Mouse (Mus musculus) T-helper 17 cell (primary cell): ENCODE data around the gene Fermt1.

Experiments used
- in situ Hi-C, 2 experiments: fragments of 300-600 bp; cut with MboI, MseI; formaldehyde crosslinking; loops; 1 replicate in 1 of 2; 2 replicates in 1 of 2; pipeline ENCODE4 v1.15.1; 2025; ENCODE audit warnings: high pct_unique_total_duplicates in 2 of 2

The Fermt1 gene

DNA sequence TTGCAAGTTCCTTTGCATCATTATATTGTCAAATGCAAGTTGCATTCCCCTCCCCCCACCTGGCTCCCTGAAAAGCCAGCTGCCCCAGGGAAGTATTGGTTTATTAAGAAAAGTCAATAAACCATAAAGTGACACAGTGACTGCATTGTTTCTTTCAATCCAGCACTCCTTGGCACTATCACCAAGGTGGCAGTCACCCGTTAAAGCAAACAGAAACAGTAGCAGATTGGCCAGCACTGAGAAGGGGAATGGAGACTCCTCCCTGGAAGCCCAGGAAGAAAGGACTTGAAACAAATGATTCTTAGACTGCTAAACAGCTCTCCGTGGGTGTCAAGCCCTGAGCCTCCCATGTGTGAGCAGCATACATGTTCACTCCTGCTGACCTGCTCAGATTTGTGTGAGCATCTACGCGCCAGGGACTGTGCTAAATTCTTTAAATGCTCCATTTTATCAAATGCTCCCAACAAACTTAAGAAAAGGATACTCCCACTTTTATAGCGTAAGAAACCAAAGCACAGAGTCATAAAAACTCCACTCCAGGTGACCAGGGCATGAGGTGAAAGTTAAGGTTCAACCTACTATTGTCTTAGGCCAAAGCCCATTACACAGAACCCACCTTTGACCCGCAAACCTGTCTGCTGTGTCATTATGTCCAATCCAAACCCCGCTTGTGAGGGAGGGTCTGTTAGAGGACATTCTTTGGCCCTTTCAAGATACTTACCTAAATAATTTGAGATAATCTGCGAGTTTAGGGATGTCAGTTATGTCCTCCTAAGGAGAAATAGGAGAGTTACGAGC is 23.4 kb downstream of the Fermt1 start:
- in situ Hi-C loops: loop anchor here in 1 of 2 experiments (25.0 kb wide), 1 partner anchor 1665 kb away; no protein-coding TSS in a partner anchor

GRCm38 (mm10) chr2:132914785-132915184 is 30.9 kb downstream of the Fermt1 start:
- in situ Hi-C loops: loop anchor here in 1 of 2 experiments (25.0 kb wide), 1 partner anchor 1673 kb away; no protein-coding TSS in a partner anchor

GRCm38 (mm10) chr2:132906763-132907162 is 38.9 kb downstream of the Fermt1 start:
- in situ Hi-C loops: loop anchor here (5.0 to 25.0 kb wide), 3 partner anchors 64 to 1681 kb away; no protein-coding TSS in a partner anchor

DNA sequence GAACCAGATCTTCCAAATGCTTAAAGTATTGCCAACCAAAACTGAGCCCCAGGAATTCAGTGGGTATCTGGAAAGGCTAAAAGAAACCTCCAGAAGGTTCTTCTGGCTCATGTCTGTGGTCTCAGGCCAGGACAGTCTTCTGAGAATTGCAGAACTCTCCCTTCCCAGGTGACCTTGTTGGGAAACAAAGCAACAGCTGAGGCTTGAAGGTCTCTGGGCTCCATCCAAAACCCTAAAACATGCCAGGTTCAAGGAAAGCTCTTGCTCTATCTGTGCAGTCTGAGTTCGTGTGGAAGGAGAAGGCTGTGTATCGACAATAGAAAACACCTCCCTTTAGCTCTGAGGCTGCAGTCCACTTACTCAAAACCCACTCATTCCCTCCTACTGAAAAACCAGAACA is 40.7 kb downstream of the Fermt1 start:
- in situ Hi-C loops: loop anchor here (5.0 to 25.0 kb wide), 3 partner anchors 63 to 1682 kb away; no protein-coding TSS in a partner anchor

DNA sequence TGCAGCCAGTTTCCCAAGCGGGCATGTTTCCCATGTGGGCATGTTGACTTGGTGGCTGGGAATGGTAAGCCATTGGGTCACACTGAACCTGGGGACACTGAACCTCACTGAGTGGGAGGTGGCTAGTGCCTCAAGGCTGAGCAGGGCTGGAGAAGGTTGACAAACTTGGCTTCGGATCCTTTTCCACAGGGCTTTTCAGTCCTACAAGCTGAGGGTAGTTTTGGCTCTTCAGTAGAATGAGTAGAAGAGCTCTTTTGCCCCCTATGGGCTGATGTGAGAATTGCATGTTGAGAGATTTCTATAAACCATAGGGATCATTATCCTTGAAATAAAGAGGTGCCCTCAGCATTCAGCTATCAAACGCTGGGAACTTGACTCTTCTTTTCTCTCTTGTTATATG is 42.2 kb downstream of the Fermt1 start:
- in situ Hi-C loops: loop anchor here in 1 of 2 experiments (10.0 to 25.0 kb wide), 2 partner anchors 409 to 1684 kb away; no protein-coding TSS in a partner anchor

GRCm38 (mm10) chr2:132902056-132902455 is 43.6 kb downstream of the Fermt1 start:
- in situ Hi-C loops: loop anchor here in 1 of 2 experiments (10.0 to 25.0 kb wide), 2 partner anchors 407 to 1685 kb away; no protein-coding TSS in a partner anchor

DNA sequence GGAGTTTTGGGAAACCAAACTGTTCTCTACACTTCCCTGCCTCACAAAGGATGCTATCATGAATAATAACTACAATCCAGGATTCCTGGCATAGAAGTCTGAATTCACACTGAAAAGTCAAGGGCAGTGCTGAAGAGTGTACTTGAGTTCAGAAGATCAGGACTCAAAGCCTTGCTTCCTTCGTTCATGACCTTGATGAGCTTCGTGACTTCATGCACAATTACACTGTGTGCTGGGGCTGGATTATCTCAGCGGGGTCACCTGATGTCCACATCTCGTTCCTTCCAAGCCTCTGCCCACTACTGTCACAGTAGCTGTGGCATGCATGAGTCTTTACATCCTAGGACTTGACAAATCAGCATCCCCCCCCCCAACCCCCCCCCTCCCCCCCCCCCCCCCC is 44.1 kb downstream of the Fermt1 start:
- in situ Hi-C loops: loop anchor here in 1 of 2 experiments (10.0 to 25.0 kb wide), 2 partner anchors 407 to 1686 kb away; no protein-coding TSS in a partner anchor

GRCm38 (mm10) chr2:132900596-132900995 is 45.1 kb downstream of the Fermt1 start:
- in situ Hi-C loops: loop anchor here in 1 of 2 experiments (10.0 to 25.0 kb wide), 2 partner anchors 406 to 1687 kb away; no protein-coding TSS in a partner anchor

- in situ Hi-C loops: no loop called here
These were observed 47.5 kb downstream of the Fermt1 start for GRCm38 (mm10) chr2:132898211-132898610.

DNA sequence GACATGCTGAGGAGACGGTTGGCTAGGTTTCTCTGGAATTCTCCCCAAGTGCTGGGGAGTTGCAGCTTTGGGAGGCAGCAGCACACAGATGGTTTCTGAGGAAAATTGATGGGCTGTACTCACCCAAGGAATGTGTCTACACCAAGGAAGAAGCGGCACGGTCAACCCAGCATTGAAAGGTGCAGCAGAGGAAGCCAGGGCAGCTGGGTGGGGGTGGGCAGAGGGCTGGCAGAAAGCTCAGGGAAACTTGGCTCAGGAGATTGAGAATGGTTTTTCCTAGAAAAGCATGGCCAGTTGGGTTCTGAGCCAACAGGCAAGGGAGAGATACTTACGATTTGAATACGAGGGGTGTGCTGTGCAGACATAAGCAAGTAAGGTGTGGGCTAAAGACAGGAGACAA is 51.9 kb downstream of the Fermt1 start:
- in situ Hi-C loops: no loop called here

DNA sequence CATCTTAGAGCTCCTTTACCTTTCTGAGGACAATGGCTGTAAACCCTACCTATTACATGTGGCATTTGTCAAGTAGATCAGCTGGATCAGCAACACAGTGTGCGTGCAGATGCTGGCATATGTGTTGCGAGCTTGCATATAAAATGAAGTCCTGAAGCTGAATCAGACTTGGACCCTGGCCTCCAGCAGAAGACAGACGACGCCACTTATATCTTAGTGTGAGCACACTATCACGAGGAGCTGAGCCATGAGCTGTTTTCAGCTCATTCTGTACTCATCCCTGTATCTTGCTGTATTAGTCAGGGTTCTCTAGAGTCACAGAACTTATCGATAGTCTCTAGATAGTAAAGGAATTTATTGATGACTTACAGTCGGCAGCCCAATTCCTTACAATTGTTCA is 60.4 kb downstream of the Fermt1 start:
- in situ Hi-C loops: no loop called here

- in situ Hi-C loops: no loop called here
These were observed 61.3 kb downstream of the Fermt1 start for GRCm38 (mm10) chr2:132884303-132884967.

DNA sequence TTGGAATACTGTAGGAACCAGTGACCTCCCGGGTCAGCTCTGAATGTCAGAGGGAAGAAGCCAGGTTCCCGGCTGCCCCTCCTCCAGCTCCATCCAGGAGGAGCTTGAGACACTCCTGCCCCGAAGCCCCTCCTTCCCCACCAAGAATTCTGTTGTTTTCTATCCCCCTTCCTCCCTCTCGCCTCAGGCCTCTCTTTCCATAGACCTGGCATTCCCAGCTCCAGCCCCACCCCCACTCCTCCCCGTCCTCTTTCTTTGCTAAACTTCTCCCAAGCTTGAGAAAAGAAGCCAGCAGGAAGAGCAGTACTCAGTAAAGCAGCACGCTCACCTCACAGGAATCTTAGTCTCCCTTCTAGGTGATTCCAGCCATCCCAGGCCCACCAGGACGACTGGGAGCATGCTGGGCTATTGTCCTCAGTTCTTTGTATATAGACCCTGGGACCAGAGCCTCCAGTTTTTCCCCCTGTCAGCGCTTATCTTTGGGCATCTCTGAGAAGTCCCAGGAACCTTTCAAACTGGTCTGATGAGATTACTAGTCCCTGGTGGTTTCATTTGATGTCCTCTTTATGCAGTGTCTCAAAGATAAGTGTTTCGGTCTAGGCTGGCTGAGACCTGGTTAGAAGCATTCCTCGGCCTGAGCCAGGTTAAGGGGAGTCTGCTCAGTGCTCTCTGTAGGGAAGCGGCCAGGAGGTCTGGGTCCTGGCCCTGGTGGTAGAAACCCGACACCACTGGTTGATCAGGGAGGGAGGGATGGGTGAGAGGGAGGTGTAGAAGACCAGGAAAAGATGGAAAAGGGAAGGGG is 64.7 kb downstream of the Fermt1 start, which contains the start of gene Lrrn4:
Lrrn4 (minus strand) TSS at position 48 of the 802 bp plus-strand sequence.
- in situ Hi-C loops: no loop called here

- in situ Hi-C loops: no loop called here
These were observed 66.3 kb downstream of the Fermt1 start for GRCm38 (mm10) chr2:132879261-132880044.

GRCm38 (mm10) chr2:132876991-132877390 is 68.7 kb downstream of the Fermt1 start:
- in situ Hi-C loops: no loop called here

DNA sequence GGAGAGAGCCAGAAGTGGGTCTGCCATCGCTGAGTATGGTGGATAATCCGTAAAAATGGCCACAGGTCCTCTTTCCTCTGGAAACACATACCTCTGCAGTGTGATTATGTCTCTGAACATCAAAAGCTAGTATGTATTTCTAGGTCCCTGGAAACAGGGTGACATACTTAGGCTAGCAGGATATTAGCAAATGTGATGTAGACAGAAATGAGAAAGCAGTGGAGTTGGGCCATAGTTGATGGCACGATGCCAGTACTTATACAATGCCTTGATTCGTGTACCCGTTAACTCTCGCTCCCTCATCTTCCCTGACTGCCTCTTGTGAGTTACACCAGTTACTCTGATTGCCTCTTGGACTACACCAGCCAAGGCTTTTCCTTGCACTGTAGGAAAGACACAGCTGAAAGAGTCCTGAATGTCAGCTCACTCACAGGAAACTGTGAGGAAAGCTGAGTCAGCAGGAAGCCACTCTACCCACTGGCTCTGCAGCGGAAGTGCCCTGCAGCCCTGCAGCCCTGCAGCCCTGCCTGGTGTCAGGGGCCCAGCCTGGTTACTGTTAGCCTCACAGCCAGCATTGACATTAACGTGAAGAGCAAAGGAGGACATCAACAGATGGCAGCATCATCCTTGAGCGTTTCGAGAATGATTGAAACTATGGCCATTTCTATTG is 71.9 kb downstream of the Fermt1 start:
- in situ Hi-C loops: no loop called here

DNA sequence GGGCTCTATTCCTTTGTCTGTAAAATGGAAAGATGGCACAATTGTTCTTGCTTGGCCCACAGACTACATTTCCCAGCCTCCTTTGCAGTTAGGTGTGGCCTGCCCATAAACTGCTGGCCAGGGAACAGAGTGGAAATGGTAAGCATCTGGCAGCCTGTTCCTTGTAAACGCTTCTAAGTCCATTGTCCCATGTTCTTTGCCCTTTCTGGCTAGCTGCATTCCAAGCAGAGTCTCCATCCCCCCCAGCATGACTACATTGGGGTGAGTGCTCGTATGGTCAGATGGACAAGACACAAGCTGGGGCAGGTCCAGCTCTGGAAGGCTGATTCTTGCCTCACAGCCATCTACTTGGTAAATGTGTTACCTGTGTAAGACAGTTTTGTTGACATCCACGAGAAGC is 74.0 kb downstream of the Fermt1 start:
- in situ Hi-C loops: no loop called here

GRCm38 (mm10) chr2:132870286-132870685 is 75.4 kb downstream of the Fermt1 start:
- in situ Hi-C loops: no loop called here

GRCm38 (mm10) chr2:132869682-132870081 is 76.0 kb downstream of the Fermt1 start:
- in situ Hi-C loops: no loop called here

DNA sequence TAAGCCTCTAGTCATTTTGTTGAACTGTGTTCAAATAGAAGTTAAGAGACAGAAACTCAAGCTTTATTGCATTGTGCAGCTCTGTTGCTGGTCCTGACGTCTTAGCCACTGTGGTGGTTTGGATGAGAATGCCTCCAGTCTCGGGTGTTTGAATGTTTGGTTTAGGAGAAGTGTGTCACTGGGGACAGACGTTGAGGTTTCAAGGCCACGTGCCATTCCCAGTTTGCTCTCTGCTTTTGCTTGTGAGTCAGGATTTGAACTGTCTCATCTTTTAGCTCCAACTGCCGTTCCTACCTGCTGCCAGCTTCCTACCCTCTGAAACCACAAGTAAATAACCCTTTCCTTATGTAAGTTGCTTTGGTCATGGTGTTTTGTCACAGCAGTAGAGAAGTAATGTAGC is 78.2 kb downstream of the Fermt1 start:
- in situ Hi-C loops: no loop called here
